Mouse (Mus musculus): Measurements from ENCODE around the gene Selenoh. TPM values are rescaled to one million over a fixed set of nuclear protein-coding genes. Genes with fewer than 3 reads are reported as not detected.

Gene Selenoh
- total and polyA plus RNA-seq, 3 experiments = 277 to 473 (median 428) TPM

- H3K36me3 ChIP-seq (replicated peaks in 1 of 2; ENCODE audit: control insufficient read depth in 1 of 2, insufficient read depth in 1 of 2, low read length in 1 of 2) = no peaks in the 10 kb centered on the region
- H3K4me3 ChIP-seq (replicated peaks in 1 of 3; ENCODE audit: low read depth in 2 of 3, low read length in 2 of 3, poor library complexity in 1 of 3) = no peak overlapping the region
- H3K9me3 ChIP-seq (replicated peaks; ENCODE audit: low read length) = no peaks in the 10 kb centered on the region
- no peak for TF ChIP-seq ETS1 (conservative IDR thresholded peaks at IDR 0.05; ENCODE audit: low read depth, low read length)
- no peak for TF ChIP-seq BHLHE40 (IDR thresholded peaks at IDR 0.05; ENCODE audit: low read depth, low read length)
- no peak for TF ChIP-seq POLR2A (IDR thresholded peaks at IDR 0.05; ENCODE audit: low read depth, low read length)
- in situ Hi-C loops (cut with MboI; ENCODE audit: low pct_ligation_motif_present, low pct_unique_long_range_greater_than_20kb, low sequenced_read_pairs) = no loop called here
- H3K27ac ChIP-seq (ENCODE audit: insufficient read depth, low read depth) = no peak overlapping the region
- no peak overlapping the region for H3K9ac ChIP-seq (ENCODE audit: insufficient read depth, low read depth)
- H3K79me2 ChIP-seq (replicated peaks; ENCODE audit: control insufficient read depth, extremely low read depth, insufficient read depth, poor library complexity, severe bottlenecking) = no peaks in the 10 kb centered on the region
- H3K27me3 ChIP-seq (replicated peaks) = no peaks in the 10 kb centered on the region
- dilution Hi-C loops (cut with MboI; ENCODE audit: extremely low pct_ligation_motif_present, extremely low pct_unique_long_range_greater_than_20kb, low sequenced_read_pairs) = no loop called here
- H3K4me2 ChIP-seq (ENCODE audit: insufficient read depth, low read depth, poor library complexity, severe bottlenecking) = no peak overlapping the region
- 0 out of 4 replicates have a peak, but pooled peaks cover 0 to 3% of the 10 kb centered on the region in 2 experiments for H3K4me1 ChIP-seq (ENCODE audit: control insufficient read depth in 1 of 2, insufficient read depth in 2 of 2)
- no peak for DNase-seq (ENCODE audit: extremely low read depth)
Observed at GRCm38 (mm10) chr2:84638428-84639220, 31.9 kb downstream of the Selenoh start.

- DNase-seq (ENCODE audit: extremely low read depth) = no peak
- Histone ChIP-seq H3K4me1 (ENCODE audit: control insufficient read depth in 1 of 2, insufficient read depth in 2 of 2) (0 out of 4 replicates have a peak, but pooled peaks cover 0 to 3% of the 10 kb centered on the region in 2 experiments), H3K27ac (ENCODE audit: insufficient read depth, low read depth) (no peak overlapping the region)
Observed at GRCm38 (mm10) chr2:84637452-84638165, 33.0 kb downstream of the Selenoh start.

GRCm38 (mm10) chr2:84636231-84636741 is 34.3 kb downstream of the Selenoh start:
- in situ Hi-C loops (cut with MboI; ENCODE audit: low pct_ligation_motif_present, low pct_unique_long_range_greater_than_20kb, low sequenced_read_pairs) = no loop called here
- DNase-seq (ENCODE audit: extremely low read depth) = no peak
- no peak overlapping the region for H3K27ac ChIP-seq (ENCODE audit: insufficient read depth, low read depth)
- H3K79me2 ChIP-seq (replicated peaks; ENCODE audit: control insufficient read depth, extremely low read depth, insufficient read depth, poor library complexity, severe bottlenecking) = no peaks in the 10 kb centered on the region
- dilution Hi-C loops (cut with MboI; ENCODE audit: extremely low pct_ligation_motif_present, extremely low pct_unique_long_range_greater_than_20kb, low sequenced_read_pairs) = no loop called here
- no peak overlapping the region for H3K4me3 ChIP-seq (replicated peaks in 1 of 3; ENCODE audit: low read depth in 2 of 3, low read length in 2 of 3, poor library complexity in 1 of 3)
- H3K4me1 ChIP-seq (ENCODE audit: control insufficient read depth in 1 of 2, insufficient read depth in 2 of 2) = 0 out of 4 replicates have a peak, but pooled peaks cover 0 to 3% of the 10 kb centered on the region in 2 experiments
- no peaks in the 10 kb centered on the region for H3K36me3 ChIP-seq (replicated peaks in 1 of 2; ENCODE audit: control insufficient read depth in 1 of 2, insufficient read depth in 1 of 2, low read length in 1 of 2)
- TF ChIP-seq ELF1 (IDR thresholded peaks at IDR 0.05; ENCODE audit: low read depth, low read length) (no peak), ZC3H11A (IDR thresholded peaks at IDR 0.05; ENCODE audit: low read depth, low read length) (no peak), NELFE (IDR thresholded peaks at IDR 0.05; ENCODE audit: low read depth, low read length) (no peak), CHD2 (IDR thresholded peaks at IDR 0.05; ENCODE audit: low read length) (no peak), MAFK (IDR thresholded peaks at IDR 0.05; ENCODE audit: insufficient replicate concordance, low read length) (no peak), ETS1 (conservative IDR thresholded peaks at IDR 0.05; ENCODE audit: low read depth, low read length) (no peak), KAT2A (IDR thresholded peaks at IDR 0.05; ENCODE audit: insufficient replicate concordance, low read length) (no peak), E2F4 (IDR thresholded peaks at IDR 0.05; ENCODE audit: insufficient replicate concordance, low read depth, low read length) (no peak), ZMIZ1 (IDR thresholded peaks at IDR 0.05; ENCODE audit: low read depth, low read length) (no peak), MEF2A (IDR thresholded peaks at IDR 0.05; ENCODE audit: borderline replicate concordance, low read depth, low read length) (no peak), BHLHE40 (IDR thresholded peaks at IDR 0.05; ENCODE audit: low read depth, low read length) (no peak), HCFC1 (IDR thresholded peaks at IDR 0.05; ENCODE audit: low read depth, low read length) (no peak), UBTF (IDR thresholded peaks at IDR 0.05; ENCODE audit: low read depth, low read length) (no peak), USF2 (conservative IDR thresholded peaks at IDR 0.05; ENCODE audit: low read depth, low read length) (no peak), RCOR1 (conservative IDR thresholded peaks at IDR 0.05; ENCODE audit: low read depth, low read length) (no peak), RAD21 (IDR thresholded peaks at IDR 0.05; ENCODE audit: low read depth, low read length) (no peak), CHD1 (IDR thresholded peaks at IDR 0.05; ENCODE audit: low read depth, low read length) (no peak), MXI1 (IDR thresholded peaks at IDR 0.05; ENCODE audit: low read depth, low read length) (no peak)
- no peak overlapping the region for H3K4me2 ChIP-seq (ENCODE audit: insufficient read depth, low read depth, poor library complexity, severe bottlenecking)
- no peaks in the 10 kb centered on the region for H3K27me3 ChIP-seq (replicated peaks)
- H3K9me3 ChIP-seq (replicated peaks; ENCODE audit: low read length) = no peaks in the 10 kb centered on the region
- H3K9ac ChIP-seq (ENCODE audit: insufficient read depth, low read depth) = no peak overlapping the region

More at GRCm38 (mm10) chr2:84637452-84638165, 33.0 kb downstream of the Selenoh start:
- no peak overlapping the region for H3K4me3 ChIP-seq (replicated peaks in 1 of 3; ENCODE audit: low read depth in 2 of 3, low read length in 2 of 3, poor library complexity in 1 of 3)
- in situ Hi-C loops (cut with MboI; ENCODE audit: low pct_ligation_motif_present, low pct_unique_long_range_greater_than_20kb, low sequenced_read_pairs) = no loop called here
- H3K9me3 ChIP-seq (replicated peaks; ENCODE audit: low read length) = no peaks in the 10 kb centered on the region
- H3K27me3 ChIP-seq (replicated peaks) = no peaks in the 10 kb centered on the region
- dilution Hi-C loops (cut with MboI; ENCODE audit: extremely low pct_ligation_motif_present, extremely low pct_unique_long_range_greater_than_20kb, low sequenced_read_pairs) = no loop called here
- H3K79me2 ChIP-seq (replicated peaks; ENCODE audit: control insufficient read depth, extremely low read depth, insufficient read depth, poor library complexity, severe bottlenecking) = no peaks in the 10 kb centered on the region
- H3K4me2 ChIP-seq (ENCODE audit: insufficient read depth, low read depth, poor library complexity, severe bottlenecking) = no peak overlapping the region
- no peak overlapping the region for H3K9ac ChIP-seq (ENCODE audit: insufficient read depth, low read depth)
- no peaks in the 10 kb centered on the region for H3K36me3 ChIP-seq (replicated peaks in 1 of 2; ENCODE audit: control insufficient read depth in 1 of 2, insufficient read depth in 1 of 2, low read length in 1 of 2)
- peak; percentile 40; the same call in 1 of the 2 replicates for TF ChIP-seq ZNF384 (IDR thresholded peaks at IDR 0.05; ENCODE audit: low read depth, low read length)
- no peak for TF ChIP-seq ETS1 (conservative IDR thresholded peaks at IDR 0.05; ENCODE audit: low read depth, low read length)
- TF ChIP-seq POLR2A (IDR thresholded peaks at IDR 0.05; ENCODE audit: low read depth, low read length) = no peak
- no peak for TF ChIP-seq EP300 (IDR thresholded peaks at IDR 0.05; ENCODE audit: low read length)
- TF ChIP-seq IRF4 (IDR thresholded peaks at IDR 0.05; ENCODE audit: low read depth, low read length) = no peak
- no peak for TF ChIP-seq KAT2A (IDR thresholded peaks at IDR 0.05; ENCODE audit: insufficient replicate concordance, low read length)

Measured in CH12.LX (cell line).